Mouse (Mus musculus) brain, embryonic 14.5 days (tissue): ENCODE results near the gene Mgea5.

ENCODE experiments used
- CTCF ChIP-seq: fragments of 200-500 bp; IDR thresholded peaks from 2 replicates; pipeline ENCODE4 v1.5.1; 2012; ENCODE audit warnings: inconsistent platforms, mild to moderate bottlenecking, moderate library complexity, borderline replicate concordance; ENCODE audit not compliant: insufficient read depth, insufficient read length; ENCODE audit errors: extremely low read depth
- POLR2A ChIP-seq: fragments of 200-500 bp; IDR thresholded peaks from 2 replicates; pipeline ENCODE4 v1.6.1; 2012; ENCODE audit warnings: mild to moderate bottlenecking, inconsistent platforms, borderline replicate concordance; ENCODE audit not compliant: poor library complexity, insufficient read depth, insufficient read length, severe bottlenecking; ENCODE audit errors: extremely low read depth

- peak; percentile 89 for TF ChIP-seq CTCF
- no peak for TF ChIP-seq POLR2A
These were observed 29.6 kb upstream of the Mgea5 start for GRCm38 (mm10) chr19:45813263-45813662.
